Mouse (Mus musculus) MEL (cell line): ENCODE data around the gene Rrp7a. TPM values are rescaled to one million over a fixed set of nuclear protein-coding genes. Genes with fewer than 3 reads are reported as not detected.

Experiments used
- DNase-seq: peaks from one replicate; pipeline ENCODE4 v3.0.0; 2011; ENCODE audit warnings: low read depth, low spot score
- H3K27ac ChIP-seq: 2 replicates; pipeline ENCODE4 v1.5.1; 2012; ENCODE audit warnings: low read depth, mild to moderate bottlenecking, control low read depth, low read length, moderate library complexity; ENCODE audit not compliant: control insufficient read depth
- H3K27me3 ChIP-seq, 2 experiments: fragments of 150-350 bp in 1 of 2; sonication (generic) in 1 of 2; 2 replicates each; pipeline ENCODE4 v1.6.1; 2012; ENCODE audit warnings: low read length in 2 of 2, mild to moderate bottlenecking in 2 of 2, improper control_type of control experiment in 1 of 2, moderate library complexity in 1 of 2; ENCODE audit not compliant: insufficient read depth in 2 of 2, control insufficient read depth in 1 of 2
- H3K36me3 ChIP-seq, 2 experiments: 2 replicates each; pipeline ENCODE4 v1.6.1; 2012 to 2014; ENCODE audit warnings: low read length in 2 of 2, improper control_type of control experiment in 1 of 2, inconsistent platforms in 1 of 2, mild to moderate bottlenecking in 1 of 2; ENCODE audit not compliant: insufficient read depth in 2 of 2, control insufficient read depth in 1 of 2
- H3K4me1 ChIP-seq, 2 experiments: fragments of 150-350 bp in 1 of 2; sonication (generic) in 1 of 2; 2 replicates each; pipeline ENCODE4 v1.6.1; 2012; ENCODE audit warnings: low read length in 2 of 2, improper control_type of control experiment in 1 of 2, mild to moderate bottlenecking in 1 of 2; ENCODE audit not compliant: insufficient read depth in 2 of 2, control insufficient read depth in 1 of 2
- H3K4me3 ChIP-seq, 2 experiments: fragments of 150-350 bp in 1 of 2; sonication (generic) in 1 of 2; 2 replicates each; pipeline ENCODE4 v1.5.1; 2012; ENCODE audit warnings: low read depth in 2 of 2, low read length in 2 of 2, mild to moderate bottlenecking in 2 of 2, moderate library complexity in 2 of 2, control low read depth in 1 of 2, improper control_type of control experiment in 1 of 2; ENCODE audit not compliant: control insufficient read depth in 1 of 2, insufficient read depth in 1 of 2
- H3K79me2 ChIP-seq: 2 replicates; pipeline ENCODE4 v1.6.1; 2012; ENCODE audit warnings: mild to moderate bottlenecking, low read length, moderate library complexity; ENCODE audit not compliant: control insufficient read depth, poor library complexity, insufficient read depth
- H3K9ac ChIP-seq: 2 replicates; pipeline ENCODE4 v1.6.1; 2012; ENCODE audit warnings: low read depth, mild to moderate bottlenecking, control low read depth, low read length, moderate library complexity; ENCODE audit not compliant: control insufficient read depth, poor library complexity, severe bottlenecking
- H3K9me3 ChIP-seq: fragments of 150-350 bp; sonication (generic); replicated peaks from 2 replicates; pipeline ENCODE4 v1.6.1; 2012; ENCODE audit warnings: mild to moderate bottlenecking, low read length, improper control_type of control experiment, moderate library complexity; ENCODE audit not compliant: insufficient read depth
- BHLHE40 ChIP-seq: IDR thresholded peaks from 2 replicates; pipeline ENCODE4 v1.6.1; 2012; ENCODE audit warnings: low read depth, mild to moderate bottlenecking, inconsistent platforms, low read length, improper control_type of control experiment, borderline replicate concordance
- CHD2 ChIP-seq: IDR thresholded peaks from 2 replicates; pipeline ENCODE4 v1.6.1; 2011; ENCODE audit warnings: low read length, improper control_type of control experiment
- E2F4 ChIP-seq: IDR thresholded peaks from 2 replicates; pipeline ENCODE4 v1.6.1; 2011; ENCODE audit warnings: low read depth, low read length, improper control_type of control experiment, borderline replicate concordance
- ELF1 ChIP-seq: IDR thresholded peaks from 2 replicates; pipeline ENCODE4 v1.6.1; 2014; ENCODE audit warnings: low read depth, mild to moderate bottlenecking, inconsistent platforms, low read length, improper control_type of control experiment, moderate library complexity
- EP300 ChIP-seq, 2 experiments: IDR thresholded peaks; 2 replicates each; pipeline ENCODE4 v1.6.1; 2011; ENCODE audit warnings: improper control_type of control experiment in 2 of 2, low read length in 2 of 2, low read depth in 1 of 2, mild to moderate bottlenecking in 1 of 2
- ETS1 ChIP-seq: IDR thresholded peaks from 2 replicates; pipeline ENCODE4 v1.6.1; 2012; ENCODE audit warnings: low read depth, mild to moderate bottlenecking, inconsistent platforms, low read length, improper control_type of control experiment, moderate library complexity
- GATA1 ChIP-seq: IDR thresholded peaks from 2 replicates; pipeline ENCODE4 v1.6.1; 2011; ENCODE audit warnings: low read depth, low read length, improper control_type of control experiment
- HCFC1 ChIP-seq: IDR thresholded peaks from 2 replicates; pipeline ENCODE4 v1.6.1; 2012; ENCODE audit warnings: low read depth, mild to moderate bottlenecking, inconsistent platforms, low read length, improper control_type of control experiment, moderate library complexity
- MAX ChIP-seq: IDR thresholded peaks from 2 replicates; pipeline ENCODE4 v1.6.1; 2011; ENCODE audit warnings: low read length, improper control_type of control experiment
- MYC ChIP-seq: IDR thresholded peaks from 2 replicates; pipeline ENCODE4 v1.6.1; 2011; ENCODE audit warnings: low read depth, mild to moderate bottlenecking, low read length, improper control_type of control experiment, moderate library complexity
- NELFE ChIP-seq: IDR thresholded peaks from 2 replicates; pipeline ENCODE4 v1.6.1; 2011; ENCODE audit warnings: low read depth, low read length, improper control_type of control experiment
- NRF1 ChIP-seq: IDR thresholded peaks from 2 replicates; pipeline ENCODE4 v1.6.1; 2014; ENCODE audit warnings: low read depth, mild to moderate bottlenecking, inconsistent platforms, low read length, improper control_type of control experiment, moderate library complexity; ENCODE audit not compliant: poor library complexity, insufficient read depth, severe bottlenecking
- POLR2A ChIP-seq, 2 experiments: IDR thresholded peaks; 2 replicates each; pipeline ENCODE4 v1.6.1; 2011 to 2012; ENCODE audit warnings: low read length in 2 of 2, mild to moderate bottlenecking in 2 of 2, control low read depth in 1 of 2, improper control_type of control experiment in 1 of 2, low read depth in 1 of 2, moderate library complexity in 1 of 2; ENCODE audit not compliant: control insufficient read depth in 1 of 2, insufficient read depth in 1 of 2, poor library complexity in 1 of 2
- POLR2AphosphoS2 ChIP-seq: IDR thresholded peaks from 2 replicates; pipeline ENCODE4 v1.6.1; 2011; ENCODE audit warnings: low read length, improper control_type of control experiment
- POLR2AphosphoS5 ChIP-seq: IDR thresholded peaks from 2 replicates; pipeline ENCODE4 v1.6.1; 2012; ENCODE audit warnings: low read depth, borderline replicate concordance, mild to moderate bottlenecking, inconsistent platforms, low read length, moderate library complexity, mixed read lengths
- RAD21 ChIP-seq: IDR thresholded peaks from 2 replicates; pipeline ENCODE4 v1.6.1; 2011; ENCODE audit warnings: mild to moderate bottlenecking, low read depth, low read length, improper control_type of control experiment
- RCOR1 ChIP-seq: IDR thresholded peaks from 2 replicates; pipeline ENCODE4 v1.6.1; 2012; ENCODE audit warnings: low read depth, mild to moderate bottlenecking, inconsistent platforms, low read length, improper control_type of control experiment
- SIN3A ChIP-seq: IDR thresholded peaks from 2 replicates; pipeline ENCODE4 v1.6.1; 2012; ENCODE audit warnings: low read length, improper control_type of control experiment, inconsistent platforms
- SMC3 ChIP-seq: IDR thresholded peaks from 2 replicates; pipeline ENCODE4 v1.6.1; 2011; ENCODE audit warnings: low read depth, low read length, improper control_type of control experiment
- TAL1 ChIP-seq: IDR thresholded peaks from 2 replicates; pipeline ENCODE4 v1.6.1; 2012; ENCODE audit warnings: mild to moderate bottlenecking, inconsistent platforms, low read length, moderate library complexity, mixed read lengths
- TBP ChIP-seq: IDR thresholded peaks from 2 replicates; pipeline ENCODE4 v1.8.0; 2011; ENCODE audit warnings: low read depth, low read length, improper control_type of control experiment
- UBTF ChIP-seq: IDR thresholded peaks from 2 replicates; pipeline ENCODE4 v1.6.1; 2012; ENCODE audit warnings: low read depth, mild to moderate bottlenecking, inconsistent platforms, low read length, improper control_type of control experiment, moderate library complexity, borderline replicate concordance; ENCODE audit not compliant: insufficient read depth
- USF1 ChIP-seq: IDR thresholded peaks from 2 replicates; pipeline ENCODE4 v1.6.1; 2014; ENCODE audit warnings: low read depth, mild to moderate bottlenecking, inconsistent platforms, low read length, improper control_type of control experiment, moderate library complexity
- ZC3H11A ChIP-seq: IDR thresholded peaks from 2 replicates; pipeline ENCODE4 v1.6.1; 2012; ENCODE audit warnings: low read depth, mild to moderate bottlenecking, inconsistent platforms, low read length, improper control_type of control experiment
- ZKSCAN1 ChIP-seq: IDR thresholded peaks from 2 replicates; pipeline ENCODE4 v1.6.1; 2012; ENCODE audit warnings: low read depth, mild to moderate bottlenecking, inconsistent platforms, low read length, improper control_type of control experiment, moderate library complexity
- ZMIZ1 ChIP-seq: IDR thresholded peaks from 2 replicates; pipeline ENCODE4 v1.6.1; 2012; ENCODE audit warnings: low read depth, mild to moderate bottlenecking, inconsistent platforms, low read length, improper control_type of control experiment, moderate library complexity
- polyA plus RNA-seq, 2 experiments: library from polyadenylated mRNA; stranded (reverse) in 1 of 2; unstranded in 1 of 2; fragments of >175 nt in 1 of 2; fragments of >200 nt in 1 of 2; gene quantifications; 2 replicates each; pipeline versions ENCODE4 v1.2.1 to v1.2.4; 2012; ENCODE audit warnings: low replicate concordance in 2 of 2, low read depth in 1 of 2; ENCODE audit not compliant: insufficient read length in 2 of 2, insufficient read depth in 1 of 2, missing spikeins in 1 of 2
- total RNA-seq: library from RNA; depleted of rRNA; stranded (reverse); fragments of 300-350 nt; gene quantifications from 2 replicates; pipeline ENCODE4 v1.2.3, GENCODE M21; 2012

Rrp7a gene
- total and polyA plus RNA-seq, 3 experiments: 155 to 483 (median 283) TPM

GRCm38 (mm10) chr15:83160561-83160960 is 38.0 kb upstream of the Rrp7a start:
- H3K36me3 ChIP-seq: 0 out of 4 replicates have a peak, but pooled peaks cover 0 to under 1% of the 10 kb centered on the region in 2 experiments
- H3K9ac ChIP-seq: no peak overlapping the region
- H3K9me3 ChIP-seq: no peaks in the 10 kb centered on the region
- H3K4me3 ChIP-seq: no peak overlapping the region
- H3K4me1 ChIP-seq: peaks cover 0 to 6% of the 10 kb centered on the region in 2 experiments; a peak in 1 of 4 replicates
- H3K27ac ChIP-seq: no peak overlapping the region
- DNase-seq: no peak
- no peaks in the 10 kb centered on the region for H3K79me2 ChIP-seq
- TF ChIP-seq USF1: no peak
- no peak for TF ChIP-seq UBTF
- TF ChIP-seq NELFE: no peak
- TF ChIP-seq GATA1: no peak
- no peak for TF ChIP-seq E2F4
- TF ChIP-seq POLR2AphosphoS2: no peak
- TF ChIP-seq BHLHE40: no peak
- no peak for TF ChIP-seq ZMIZ1
- TF ChIP-seq ELF1: no peak
- no peak for TF ChIP-seq RAD21
- TF ChIP-seq TBP: no peak
- no peak for TF ChIP-seq POLR2A (IDR thresholded peaks at IDR 0.05; ENCODE audit: control insufficient read depth in 1 of 2, insufficient read depth in 1 of 2, low read depth in 1 of 2, low read length in 2 of 2, poor library complexity in 1 of 2)
- TF ChIP-seq NRF1: no peak
- no peak for TF ChIP-seq EP300 (IDR thresholded peaks at IDR 0.05; ENCODE audit: low read depth in 1 of 2, low read length in 2 of 2)
- no peak for TF ChIP-seq RCOR1
- no peak for TF ChIP-seq TAL1
- TF ChIP-seq ZC3H11A: no peak
- no peak for TF ChIP-seq ZKSCAN1
- TF ChIP-seq, all 39 proteins: peak for 0
- H3K27me3 ChIP-seq: no peaks in the 10 kb centered on the region

DNA sequence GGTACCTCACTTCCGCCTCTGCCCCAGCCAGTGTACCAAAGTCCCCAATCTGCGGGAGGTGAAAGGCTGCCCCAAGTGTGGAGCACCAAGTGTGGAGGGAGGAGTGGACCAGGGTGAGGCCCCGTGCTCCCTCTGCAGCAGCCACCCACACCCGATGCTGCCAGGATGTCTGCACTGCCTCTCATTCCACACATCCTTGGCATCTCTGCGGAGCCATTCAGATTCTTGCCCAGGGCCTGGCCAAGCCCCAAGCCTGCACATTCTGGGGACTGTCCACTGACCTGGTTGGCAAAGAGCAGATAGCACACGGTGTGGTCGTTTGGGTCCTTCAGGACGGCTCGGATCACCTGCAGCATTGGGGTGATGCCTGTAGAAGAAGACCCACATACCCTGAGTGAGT is 37.2 kb upstream of the Rrp7a start:
- H3K27me3 ChIP-seq: no peaks in the 10 kb centered on the region
- peaks cover 0 to under 1% of the 10 kb centered on the region in 2 experiments; a peak in 1 of 4 replicates for H3K4me1 ChIP-seq
- H3K79me2 ChIP-seq: no peaks in the 10 kb centered on the region
- no peak overlapping the region for H3K27ac ChIP-seq
- TF ChIP-seq SIN3A: no peak
- no peak for TF ChIP-seq BHLHE40
- TF ChIP-seq SMC3: no peak
- no peak for TF ChIP-seq MYC
- TF ChIP-seq POLR2AphosphoS5: no peak
- TF ChIP-seq RAD21: no peak
- no peak for TF ChIP-seq CHD2
- TF ChIP-seq TAL1: no peak
- TF ChIP-seq NRF1: no peak
- no peak for TF ChIP-seq ETS1
- TF ChIP-seq ELF1: no peak
- no peak for TF ChIP-seq GATA1
- TF ChIP-seq HCFC1: no peak
- no peak for TF ChIP-seq MAX
- H3K4me3 ChIP-seq: no peak overlapping the region
- no peaks in the 10 kb centered on the region for H3K36me3 ChIP-seq
- no peak overlapping the region for H3K9ac ChIP-seq
- H3K9me3 ChIP-seq: no peaks in the 10 kb centered on the region
- no peak for DNase-seq
